Mouse (Mus musculus) limb, embryonic 15.5 days (tissue): Measurements from ENCODE around the gene Rbm45. TPM values are rescaled to one million over a fixed set of nuclear protein-coding genes. Genes with fewer than 3 reads are reported as not detected.

Source experiments
- polyA plus RNA-seq: library from polyadenylated mRNA; unstranded; fragments of >200 nt; fragmentation: Nextera tagmentation; extraction: Ambion mirVana; gene quantifications from 2 replicates; pipeline ENCODE4 v1.2.1, GENCODE M21; 2015

Rbm45 gene
- polyA plus RNA-seq, 1 experiment from 2014 or later, result 15.1 TPM

Other genes starting within 250 kb of the Rbm45 start
- 0.29 and 0.50 TPM in 2 replicates for gene Pde11a, start 31.2 kb upstream of the Rbm45 start, polyA plus RNA-seq
- not detected in 2 replicates for gene Cyct, start 9.5 kb upstream of the Rbm45 start, polyA plus RNA-seq
- 10.3 and 11.3 TPM in 2 replicates for gene Osbpl6, start 36.5 kb downstream of the Rbm45 start, polyA plus RNA-seq